Mouse (Mus musculus): ENCODE data around the gene Jmjd8. TPM values are rescaled to one million over a fixed set of nuclear protein-coding genes. Genes with fewer than 3 reads are reported as not detected.
A peak's percentile ranks its signal among the peaks of the same experiment; 100 is the strongest.
"Not testable (repeated sequence)": the region's sequence is repeated elsewhere in the genome, so short reads cannot be mapped to it uniquely, and the experiment has no call there.

Jmjd8 gene
- polyA plus RNA-seq, 1 experiment from 2014 or later, result 50.2 TPM

DNA sequence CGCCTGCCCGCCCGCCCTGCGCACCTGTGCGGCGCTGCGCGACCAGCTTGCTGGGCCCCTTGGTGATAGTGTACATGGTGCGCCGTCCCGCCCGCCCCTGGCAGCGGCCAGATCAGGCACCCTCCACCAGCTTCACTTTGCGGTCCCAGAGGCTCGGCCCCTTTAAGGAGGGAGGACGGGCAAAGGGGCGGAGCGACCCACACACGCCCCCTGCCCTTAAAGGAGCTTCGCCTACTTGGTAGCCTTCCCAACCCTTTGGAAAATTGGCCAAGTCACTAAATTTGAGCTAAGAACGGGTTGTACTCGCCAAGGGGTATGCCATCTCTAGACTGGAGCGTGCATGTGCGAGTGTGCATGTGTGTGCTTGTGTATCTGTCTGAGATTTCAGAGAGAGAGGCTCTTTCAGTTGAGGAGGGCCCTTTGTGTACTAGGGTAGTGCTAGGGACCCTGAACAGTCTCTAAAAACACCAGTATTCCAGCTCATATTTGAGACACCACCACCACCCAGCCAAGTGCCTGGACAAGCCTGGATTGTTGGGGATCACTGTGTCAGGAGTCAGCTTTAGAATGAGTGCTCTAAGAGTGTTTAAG is 40.0 kb downstream of the Jmjd8 start, which contains the start of gene Mcrip2:
TSS of gene Mcrip2 (minus strand) at position 164 of the 591 bp plus-strand sequence.
- H3K4me2 ChIP-seq (ENCODE audit: low read length), result peak within 1 kb of the TSS; percentile 98
- H3K36me3 ChIP-seq (ENCODE audit: control insufficient read depth, insufficient read depth, low read length), result no peaks in the 10 kb centered on the region
- H3K27me3 ChIP-seq (ENCODE audit: control insufficient read depth, insufficient read depth, low read length), result no peaks in the 10 kb centered on the region
- 0% methylated on average over 24 of the region's 24 CpGs for WGBS
- peak within 1 kb of the TSS; percentile 79 for H3K4me3 ChIP-seq (replicated peaks; ENCODE audit: low read depth, low read length)
- peak within 1 kb of the TSS; percentile 52 for H3K27ac ChIP-seq (replicated peaks; ENCODE audit: low read depth, low read length)
- DNase-seq, result peak; percentile 90
- ATAC-seq (ENCODE audit: low FRiP score, low TSS enrichment), result peak; percentile 85
- H3K9ac ChIP-seq (replicated peaks; ENCODE audit: low read length), result peak within 1 kb of the TSS; percentile 70
- H3K4me1 ChIP-seq (ENCODE audit: control insufficient read depth, insufficient read depth, low read length), result peaks cover 5% of the 10 kb centered on the region; the same call in 1 of the 2 replicates
- H3K9me3 ChIP-seq (ENCODE audit: control insufficient read depth, low read length), result no peaks in the 10 kb centered on the region

DNA sequence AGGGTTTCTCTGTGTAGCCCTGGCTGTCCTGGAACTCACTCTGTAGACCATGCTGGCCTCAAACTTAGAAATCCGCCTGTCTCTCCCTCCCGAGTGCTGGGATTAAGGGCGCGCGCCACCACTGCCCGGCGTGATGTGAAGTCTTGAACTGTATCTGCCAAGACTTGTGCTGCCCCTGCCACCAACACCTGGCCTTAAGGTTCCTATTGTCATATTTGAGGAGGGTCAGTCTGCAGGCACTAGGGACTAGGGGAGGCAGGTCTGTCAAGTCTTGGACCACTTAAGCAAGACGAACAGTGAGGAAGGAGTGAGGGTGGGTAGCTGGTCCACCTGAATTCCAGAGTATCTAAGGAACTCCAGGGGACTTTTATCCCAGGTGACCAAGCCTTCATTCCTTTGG is 40.8 kb downstream of the Jmjd8 start:
- H3K27ac ChIP-seq (replicated peaks; ENCODE audit: low read depth, low read length), result no peak overlapping the region
- no peak for ATAC-seq (ENCODE audit: low FRiP score, low TSS enrichment)
- H3K36me3 ChIP-seq (ENCODE audit: control insufficient read depth, insufficient read depth, low read length), result no peaks in the 10 kb centered on the region

DNA sequence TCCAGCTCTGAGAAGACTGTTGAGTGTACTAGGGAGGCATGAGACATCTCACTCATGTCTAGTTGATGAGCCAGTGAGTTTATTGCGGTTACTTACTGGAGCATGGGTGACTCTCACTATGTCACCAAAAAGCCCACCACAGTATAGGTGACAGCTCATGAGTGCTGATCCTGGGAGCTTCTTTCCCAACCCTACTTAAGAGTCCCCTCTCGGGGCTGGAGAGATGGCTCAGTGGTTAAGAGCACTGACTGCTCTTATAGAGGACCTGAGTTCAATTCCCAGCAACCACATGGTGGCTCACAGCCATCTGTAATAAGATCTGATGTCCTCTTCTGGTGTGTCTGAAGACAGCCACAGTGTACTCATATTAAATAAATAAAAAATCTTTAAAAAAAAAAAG is 41.3 kb downstream of the Jmjd8 start:
- H3K9me3 ChIP-seq (ENCODE audit: control insufficient read depth, low read length), result no peaks in the 10 kb centered on the region
- ATAC-seq (ENCODE audit: low FRiP score, low TSS enrichment) (no peak), DNase-seq (no peak)
- H3K9ac ChIP-seq (replicated peaks; ENCODE audit: low read length), result no peak overlapping the region
- H3K4me2 ChIP-seq (ENCODE audit: low read length), result no peak overlapping the region
- 85% methylated on average over 2 of the region's 2 CpGs for WGBS
- H3K27ac ChIP-seq (replicated peaks; ENCODE audit: low read depth, low read length), result no peak overlapping the region
- no peaks in the 10 kb centered on the region for H3K36me3 ChIP-seq (ENCODE audit: control insufficient read depth, insufficient read depth, low read length)
- H3K27me3 ChIP-seq (ENCODE audit: control insufficient read depth, insufficient read depth, low read length), result no peaks in the 10 kb centered on the region
- no peak overlapping the region for H3K4me3 ChIP-seq (replicated peaks; ENCODE audit: low read depth, low read length)
- H3K4me1 ChIP-seq (ENCODE audit: control insufficient read depth, insufficient read depth, low read length), result peaks cover 13% of the 10 kb centered on the region

More for the DNA sequence above, 40.8 kb downstream of the Jmjd8 start:
- 90% methylated on average over 8 of the region's 8 CpGs for WGBS
- Histone ChIP-seq H3K4me2 (ENCODE audit: low read length) (no peak overlapping the region), H3K4me1 (ENCODE audit: control insufficient read depth, insufficient read depth, low read length) (peaks cover 12% of the 10 kb centered on the region), H3K9me3 (ENCODE audit: control insufficient read depth, low read length) (no peaks in the 10 kb centered on the region), H3K27me3 (ENCODE audit: control insufficient read depth, insufficient read depth, low read length) (no peaks in the 10 kb centered on the region), H3K9ac (replicated peaks; ENCODE audit: low read length) (no peak overlapping the region), H3K4me3 (replicated peaks; ENCODE audit: low read depth, low read length) (no peak overlapping the region)
- DNase-seq, result no peak

DNA sequence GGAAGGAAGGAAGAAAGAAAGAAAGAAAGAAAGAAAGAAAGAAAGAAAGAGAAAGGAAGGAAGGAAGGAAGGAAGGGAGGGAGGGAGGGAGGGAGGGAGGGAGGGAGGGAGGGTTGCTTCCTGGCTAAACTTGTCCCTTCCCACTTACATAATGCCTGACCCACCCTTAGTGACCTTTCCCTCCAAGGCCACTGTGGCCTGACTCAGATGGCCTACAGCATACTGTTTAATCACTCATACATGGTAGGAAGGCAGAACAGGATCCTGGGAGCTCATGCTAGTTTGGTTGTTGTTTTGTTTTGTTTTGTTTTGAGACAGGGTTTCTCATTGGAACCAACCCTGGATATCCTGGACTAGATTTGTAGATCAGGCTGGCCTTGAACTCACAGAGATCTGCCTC is 42.9 kb downstream of the Jmjd8 start:
- H3K4me2 ChIP-seq (ENCODE audit: low read length); H3K36me3 ChIP-seq (ENCODE audit: control insufficient read depth, insufficient read depth, low read length); ATAC-seq (ENCODE audit: low FRiP score, low TSS enrichment); H3K27me3 ChIP-seq (ENCODE audit: control insufficient read depth, insufficient read depth, low read length); H3K9me3 ChIP-seq (ENCODE audit: control insufficient read depth, low read length); H3K4me3 ChIP-seq (replicated peaks; ENCODE audit: low read depth, low read length); H3K9ac ChIP-seq (replicated peaks; ENCODE audit: low read length); DNase-seq; H3K27ac ChIP-seq (replicated peaks; ENCODE audit: low read depth, low read length): not testable (repeated sequence)
- H3K4me1 ChIP-seq (ENCODE audit: control insufficient read depth, insufficient read depth, low read length), result peaks cover 21% of the 10 kb centered on the region

GRCm38 (mm10) chr17:25872676-25873075 is 44.0 kb downstream of the Jmjd8 start:
- H3K9me3 ChIP-seq (ENCODE audit: control insufficient read depth, low read length), result no peaks in the 10 kb centered on the region
- H3K27me3 ChIP-seq (ENCODE audit: control insufficient read depth, insufficient read depth, low read length), result no peaks in the 10 kb centered on the region
- peaks cover under 1% of the 10 kb centered on the region for H3K36me3 ChIP-seq (ENCODE audit: control insufficient read depth, insufficient read depth, low read length)
- no peak overlapping the region for H3K4me3 ChIP-seq (replicated peaks; ENCODE audit: low read depth, low read length)
- 83% methylated on average over 3 of the region's 3 CpGs for WGBS
- peaks cover 26% of the 10 kb centered on the region for H3K4me1 ChIP-seq (ENCODE audit: control insufficient read depth, insufficient read depth, low read length)
- no peak for DNase-seq
- ATAC-seq (ENCODE audit: low FRiP score, low TSS enrichment), result no peak
- no peak overlapping the region for H3K9ac ChIP-seq (replicated peaks; ENCODE audit: low read length)
- H3K4me2 ChIP-seq (ENCODE audit: low read length), result no peak overlapping the region
- H3K27ac ChIP-seq (replicated peaks; ENCODE audit: low read depth, low read length), result no peak overlapping the region

DNA sequence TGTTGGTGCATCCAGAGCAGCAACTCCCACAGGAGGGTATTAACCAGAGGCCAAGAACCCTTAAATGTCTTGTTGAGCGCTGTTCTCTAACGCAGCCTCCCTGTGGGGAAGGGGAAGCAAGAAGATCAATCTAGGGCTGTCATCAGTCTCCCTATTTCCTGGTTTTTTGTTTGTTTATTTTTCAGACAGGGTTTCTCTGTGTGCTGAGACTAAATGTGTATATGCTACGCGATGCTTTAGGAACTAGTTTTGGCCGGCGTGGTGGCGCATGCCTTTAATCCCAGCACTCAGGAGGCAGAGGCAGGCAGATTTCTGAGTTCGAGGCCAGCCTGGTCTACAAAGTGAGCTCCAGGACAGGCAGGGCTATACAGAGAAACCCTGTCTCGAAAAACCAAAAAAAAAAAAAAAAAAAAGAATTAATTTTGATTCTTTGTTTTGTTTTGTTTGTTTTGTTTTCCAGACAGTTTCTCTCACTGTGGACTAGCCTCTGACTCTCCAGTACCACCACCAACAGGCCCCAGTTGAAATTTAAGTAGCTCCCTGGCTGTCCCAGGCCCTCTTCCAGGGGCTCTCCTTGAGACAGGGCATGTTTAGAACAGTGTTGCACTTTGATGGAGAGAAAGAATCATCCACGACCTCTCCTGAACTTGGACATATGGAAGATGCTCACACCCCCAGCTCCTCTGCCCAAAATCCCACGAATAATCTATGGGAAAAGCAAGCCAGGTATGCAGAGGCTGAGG is 44.9 kb downstream of the Jmjd8 start:
- peak overlapping the region; percentile 94 for H3K27ac ChIP-seq (replicated peaks; ENCODE audit: low read depth, low read length)
- peak overlapping the region; percentile 97 for H3K4me2 ChIP-seq (ENCODE audit: low read length)
- 81% methylated on average over 11 of the region's 11 CpGs for WGBS
- H3K4me1 ChIP-seq (ENCODE audit: control insufficient read depth, insufficient read depth, low read length), result peaks cover 22% of the 10 kb centered on the region
- ATAC-seq (ENCODE audit: low FRiP score, low TSS enrichment) (no peak), DNase-seq (no peak)
- peak overlapping the region; percentile 48; the same call in 1 of the 2 replicates for H3K9ac ChIP-seq (replicated peaks; ENCODE audit: low read length)
- no peaks in the 10 kb centered on the region for H3K27me3 ChIP-seq (ENCODE audit: control insufficient read depth, insufficient read depth, low read length)
- no peaks in the 10 kb centered on the region for H3K9me3 ChIP-seq (ENCODE audit: control insufficient read depth, low read length)
- H3K36me3 ChIP-seq (ENCODE audit: control insufficient read depth, insufficient read depth, low read length), result peaks cover 10% of the 10 kb centered on the region
- peak overlapping the region; percentile 75 for H3K4me3 ChIP-seq (replicated peaks; ENCODE audit: low read depth, low read length)

DNA sequence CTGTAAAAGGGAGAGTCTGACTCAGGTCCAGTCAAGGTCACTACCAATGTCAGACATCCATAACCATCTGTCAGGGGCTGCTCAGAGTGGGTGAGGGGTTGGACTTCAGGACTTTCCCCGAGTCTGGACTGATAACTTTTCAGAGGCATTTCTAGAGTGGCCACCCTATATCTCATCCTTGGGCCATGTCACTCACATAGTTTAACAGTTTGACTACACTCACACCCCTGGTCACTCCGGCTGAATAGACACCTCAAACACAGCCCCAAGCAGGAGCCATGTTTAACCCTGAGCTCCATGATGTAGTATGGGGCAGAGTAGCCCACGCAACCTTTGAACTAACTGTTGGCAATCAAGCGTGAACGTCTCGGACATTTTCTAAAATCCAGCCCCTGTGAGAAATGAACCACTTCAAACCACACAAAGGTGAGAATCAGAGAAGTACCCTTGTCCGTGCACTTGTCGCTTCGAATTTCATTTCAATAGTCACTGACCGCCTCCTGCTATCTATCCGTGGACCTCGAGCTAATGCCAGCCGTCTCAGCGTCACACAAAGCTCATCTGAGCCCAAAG is 45.6 kb downstream of the Jmjd8 start:
- Histone ChIP-seq H3K36me3 (ENCODE audit: control insufficient read depth, insufficient read depth, low read length) (peaks cover 16% of the 10 kb centered on the region), H3K9me3 (ENCODE audit: control insufficient read depth, low read length) (no peaks in the 10 kb centered on the region), H3K9ac (replicated peaks; ENCODE audit: low read length) (peak overlapping the region; percentile 48), H3K27ac (replicated peaks; ENCODE audit: low read depth, low read length) (peak overlapping the region; percentile 94), H3K4me2 (ENCODE audit: low read length) (peak overlapping the region; percentile 97), H3K27me3 (ENCODE audit: control insufficient read depth, insufficient read depth, low read length) (no peaks in the 10 kb centered on the region), H3K4me1 (ENCODE audit: control insufficient read depth, insufficient read depth, low read length) (peaks cover 22% of the 10 kb centered on the region), H3K4me3 (replicated peaks; ENCODE audit: low read depth, low read length) (peak overlapping the region; percentile 75)
- ATAC-seq (ENCODE audit: low FRiP score, low TSS enrichment) (no peak), DNase-seq (no peak)
- WGBS, result 6% methylated on average over 14 of the region's 14 CpGs

DNA sequence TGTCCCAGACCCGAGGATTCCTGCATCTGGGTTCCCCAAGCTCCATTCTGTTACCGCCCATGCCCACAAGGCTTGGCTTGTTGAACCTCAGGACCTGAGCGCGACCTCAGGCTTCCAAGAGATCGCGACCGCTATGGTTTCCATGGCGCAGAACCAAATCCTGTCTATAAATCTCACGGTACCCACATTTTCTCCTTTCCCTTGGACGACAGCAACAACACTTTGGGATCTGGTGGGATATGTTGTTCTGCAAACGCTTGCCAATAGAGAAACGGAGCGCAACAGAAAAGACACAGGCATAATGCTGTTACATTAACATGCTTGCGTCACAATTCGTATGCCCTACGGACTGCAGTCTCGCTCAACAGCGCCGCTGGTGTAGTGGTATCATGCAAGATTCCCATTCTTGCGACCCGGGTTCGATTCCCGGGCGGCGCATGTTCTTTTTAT is 46.1 kb downstream of the Jmjd8 start, which contains the start of gene Mettl26:
TSS of gene Mettl26 (plus strand) at position 354 of the 450 bp plus-strand sequence.
- ATAC-seq (ENCODE audit: low FRiP score, low TSS enrichment), result peak; percentile 79
- under 1% methylated on average over 25 of the region's 25 CpGs for WGBS

More for the DNA sequence above, 46.1 kb downstream of the Jmjd8 start, which contains the start of gene Mettl26:
- no peaks in the 10 kb centered on the region for H3K27me3 ChIP-seq (ENCODE audit: control insufficient read depth, insufficient read depth, low read length)
- peak; percentile 97 for DNase-seq
- H3K4me1 ChIP-seq (ENCODE audit: control insufficient read depth, insufficient read depth, low read length), result peaks cover 23% of the 10 kb centered on the region
- peak within 1 kb of the TSS; percentile 97 for H3K4me2 ChIP-seq (ENCODE audit: low read length)
- H3K36me3 ChIP-seq (ENCODE audit: control insufficient read depth, insufficient read depth, low read length), result peaks cover 17% of the 10 kb centered on the region
- H3K9me3 ChIP-seq (ENCODE audit: control insufficient read depth, low read length), result no peaks in the 10 kb centered on the region
- H3K9ac ChIP-seq (replicated peaks; ENCODE audit: low read length), result peak within 1 kb of the TSS; percentile 80
- H3K27ac ChIP-seq (replicated peaks; ENCODE audit: low read depth, low read length), result peak within 1 kb of the TSS; percentile 94
- H3K4me3 ChIP-seq (replicated peaks; ENCODE audit: low read depth, low read length), result peak within 1 kb of the TSS; percentile 75

All from midbrain, embryonic 14.5 days (tissue).